Mouse (Mus musculus) embryonic facial prominence, embryonic 11.5 days (tissue): ENCODE data around the gene Topaz1. TPM values are rescaled to one million over a fixed set of nuclear protein-coding genes. Genes with fewer than 3 reads are reported as not detected.
"Not testable (repeated sequence)": the region's sequence is repeated elsewhere in the genome, so short reads cannot be mapped to it uniquely, and the experiment has no call there.

ENCODE experiments used
- ATAC-seq: fragments of 200-750 bp; cut with Nextera tagmentation; replicated peaks from 2 replicates; pipeline ENCODE4 v1.8.0; 2017; ENCODE audit warnings: low read depth; ENCODE audit not compliant: insufficient number of reproducible peaks, low FRiP score, low TSS enrichment
- DNase-seq: peaks from one replicate; pipeline ENCODE4 v3.0.0-alpha.2; 2015; ENCODE audit warnings: low spot score
- H3K27ac ChIP-seq: fragments of 300-500 bp; sonication (generic); replicated peaks from 2 replicates; pipeline ENCODE4 v1.5.1; 2014; ENCODE audit warnings: mild to moderate bottlenecking, low read depth, low read length, control low read depth
- H3K27me3 ChIP-seq: fragments of 300-500 bp; sonication (generic); 2 replicates; pipeline ENCODE4 v1.6.1; 2014; ENCODE audit warnings: mild to moderate bottlenecking, low read length, moderate library complexity, mixed read lengths; ENCODE audit not compliant: control insufficient read depth, insufficient read depth
- H3K36me3 ChIP-seq: fragments of 300-500 bp; sonication (generic); replicated peaks from 2 replicates; pipeline ENCODE4 v1.6.1; 2014; ENCODE audit warnings: low read depth, mild to moderate bottlenecking, low read length, moderate library complexity, mixed read lengths; ENCODE audit not compliant: control insufficient read depth, insufficient read depth
- H3K4me1 ChIP-seq: fragments of 300-500 bp; sonication (generic); 2 replicates; pipeline ENCODE4 v1.6.1; 2014; ENCODE audit warnings: low read length, mixed read lengths; ENCODE audit not compliant: control insufficient read depth, insufficient read depth
- H3K4me2 ChIP-seq: fragments of 300-500 bp; sonication (generic); 2 replicates; pipeline ENCODE4 v1.6.1; 2014; ENCODE audit warnings: low read depth, mild to moderate bottlenecking, control low read depth, low read length, moderate library complexity
- H3K4me3 ChIP-seq: fragments of 300-500 bp; sonication (generic); 2 replicates; pipeline ENCODE4 v1.5.1; 2014; ENCODE audit warnings: low read depth, low read length, control low read depth
- H3K9ac ChIP-seq: fragments of 300-500 bp; sonication (generic); replicated peaks from 2 replicates; pipeline ENCODE4 v1.6.1; 2014; ENCODE audit warnings: mild to moderate bottlenecking, control low read depth, low read length
- H3K9me3 ChIP-seq: fragments of 300-500 bp; sonication (generic); replicated peaks from 2 replicates; pipeline ENCODE4 v1.6.1; 2016; ENCODE audit warnings: mild to moderate bottlenecking, low read length, inconsistent platforms, mixed read lengths; ENCODE audit not compliant: control insufficient read depth
- WGBS: fragments of 180-500 bp; shearing (Covaris S2); extraction: QIAGEN DNeasy Blood & Tissue Kit; methylation state at CpG from one replicate; pipeline ENCODE4 v1.1.7; 2014; 5-methylcytosine and 5-hydroxymethylcytosine counted together
- polyA plus RNA-seq: library from polyadenylated mRNA; unstranded; fragments of >200 nt; fragmentation: Nextera tagmentation; extraction: Ambion mirVana; gene quantifications from 2 replicates; pipeline ENCODE4 v1.2.1, GENCODE M21; 2014

Gene Topaz1
- polyA plus RNA-seq, 1 experiment from 2014 or later, result not detected

DNA sequence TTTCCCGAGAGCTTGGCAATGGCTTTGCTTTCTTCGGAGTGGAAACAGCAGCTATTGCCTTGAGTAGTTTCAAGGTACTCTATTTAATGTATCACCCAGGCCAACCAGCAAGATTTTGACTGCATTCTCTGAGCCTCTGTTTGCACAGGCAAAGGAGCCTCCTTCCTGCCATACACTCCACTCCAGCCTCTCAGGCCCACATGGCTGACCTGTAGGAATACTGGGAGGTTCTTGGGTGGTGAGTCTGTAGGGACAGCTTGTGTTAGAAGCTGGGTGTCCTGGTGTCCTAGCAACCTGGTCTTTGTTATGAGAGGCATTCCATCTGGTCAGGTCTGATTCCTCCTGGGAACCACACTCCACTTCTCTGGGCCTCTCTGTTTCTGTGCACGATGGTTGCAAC is 96.6 kb downstream of the Topaz1 start, which contains the start of gene Gm35549:
Gm35549 (minus strand) TSS at position 276 of the 400 bp plus-strand sequence.
- 83% methylated on average over 3 of the region's 3 CpGs for WGBS
- no peaks in the 10 kb centered on the region for H3K4me1 ChIP-seq
- ATAC-seq (no peak), DNase-seq (no peak)
- H3K4me2 ChIP-seq, result no peak within 1 kb of the TSS
- no peak within 1 kb of the TSS for H3K9ac ChIP-seq
- no peak within 1 kb of the TSS for H3K4me3 ChIP-seq
- no peaks in the 10 kb centered on the region for H3K9me3 ChIP-seq
- H3K27me3 ChIP-seq, result no peaks in the 10 kb centered on the region
- H3K36me3 ChIP-seq, result no peaks in the 10 kb centered on the region
- no peak within 1 kb of the TSS for H3K27ac ChIP-seq

DNA sequence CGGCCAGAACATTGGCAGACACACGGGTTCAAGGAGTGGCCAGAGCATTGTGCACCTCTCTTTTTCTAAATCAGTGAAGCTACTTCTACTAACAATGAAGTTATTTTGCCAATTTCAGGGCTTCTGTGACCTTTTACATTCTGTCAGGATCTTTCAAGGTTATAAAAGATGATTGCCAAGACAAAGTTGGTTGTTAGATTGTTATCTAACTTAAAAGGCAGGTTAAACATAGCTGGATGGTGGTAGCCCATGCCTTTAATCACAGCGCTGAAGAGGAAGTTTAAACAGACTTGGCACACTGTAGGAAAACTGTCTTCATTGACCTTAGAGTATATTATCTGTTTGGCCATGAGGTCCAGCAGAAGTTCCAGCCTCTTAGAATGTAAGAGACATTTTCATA is 98.5 kb downstream of the Topaz1 start:
- WGBS, result 89% methylated on average over 3 of the region's 3 CpGs
- H3K9ac ChIP-seq, result no peak overlapping the region

DNA sequence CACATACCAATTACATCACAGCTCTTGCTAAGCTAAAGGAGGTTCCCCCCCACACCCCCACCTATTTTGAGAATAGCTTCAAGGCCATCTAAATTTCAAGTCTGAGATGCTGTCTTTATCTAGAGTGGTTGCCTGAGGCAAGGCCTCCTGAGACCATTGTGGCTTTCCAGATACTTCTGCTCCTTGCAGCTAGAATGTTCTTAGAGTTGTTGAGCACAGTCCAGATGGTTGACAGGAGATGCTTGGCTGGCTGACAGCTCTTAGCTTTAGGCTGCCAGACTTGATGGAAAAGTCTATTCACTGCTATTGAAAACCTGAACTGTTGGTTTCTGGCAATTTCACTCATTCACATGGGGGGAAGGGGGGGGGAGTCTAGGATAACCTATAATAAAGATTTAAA is 99.0 kb downstream of the Topaz1 start:
- Histone ChIP-seq H3K27ac (no peak overlapping the region), H3K4me1 (no peaks in the 10 kb centered on the region), H3K9me3 (no peaks in the 10 kb centered on the region), H3K27me3 (no peaks in the 10 kb centered on the region), H3K9ac (no peak overlapping the region), H3K36me3 (peaks cover 4% of the 10 kb centered on the region), H3K4me3 (no peak overlapping the region), H3K4me2 (no peak overlapping the region)
- DNase-seq (no peak), ATAC-seq (no peak)

More for the DNA sequence above, 98.5 kb downstream of the Topaz1 start:
- ATAC-seq, result no peak
- no peak for DNase-seq
- Histone ChIP-seq H3K4me1 (no peaks in the 10 kb centered on the region), H3K27me3 (no peaks in the 10 kb centered on the region), H3K4me3 (no peak overlapping the region), H3K9me3 (no peaks in the 10 kb centered on the region), H3K4me2 (no peak overlapping the region), H3K36me3 (peaks cover 4% of the 10 kb centered on the region), H3K27ac (no peak overlapping the region)

DNA sequence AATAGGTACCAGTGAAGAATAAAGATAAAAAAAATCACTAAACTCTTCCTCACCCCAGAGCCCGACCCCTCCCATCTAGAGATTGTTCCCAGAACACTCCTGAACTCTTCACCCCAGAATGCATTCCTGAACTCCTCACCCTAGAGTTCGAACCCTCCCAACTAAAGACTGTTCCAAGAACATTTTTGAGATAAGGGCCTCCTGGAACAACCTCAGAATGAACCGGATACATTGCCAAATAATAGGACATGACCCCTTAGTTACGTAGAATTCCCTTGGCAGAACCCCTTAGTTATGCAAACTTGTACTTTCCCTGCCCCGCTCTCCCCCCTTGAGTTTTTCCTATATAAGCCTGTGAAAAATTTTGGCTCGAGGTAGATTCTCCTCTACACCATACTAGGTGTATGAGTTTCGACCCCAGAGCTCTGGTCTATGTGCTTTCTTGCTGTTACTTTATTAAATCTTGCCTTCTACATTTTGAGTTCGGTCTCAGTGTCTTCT is 100.7 kb downstream of the Topaz1 start:
- not testable (repeated sequence) for H3K27me3 ChIP-seq, H3K4me3 ChIP-seq, H3K27ac ChIP-seq, H3K9ac ChIP-seq, H3K9me3 ChIP-seq, ATAC-seq, H3K4me1 ChIP-seq, DNase-seq, H3K4me2 ChIP-seq
- WGBS, result 93% methylated on average over 7 of the region's 8 CpGs
- H3K36me3 ChIP-seq, result peaks cover 14% of the 10 kb centered on the region

Other genes starting within 250 kb of the Topaz1 start
- 4.9 and 5.8 TPM in 2 replicates for gene Tcaim, start 58.2 kb downstream of the Topaz1 start, polyA plus RNA-seq
- 0.60 and 0.73 TPM in 2 replicates for gene Gm35549, start 96.7 kb downstream of the Topaz1 start, polyA plus RNA-seq
- 67.3 and 70.2 TPM in 2 replicates for gene Zfp445, start 118.7 kb downstream of the Topaz1 start, polyA plus RNA-seq
- 2.0 and 2.8 TPM in 2 replicates for gene Zkscan7, start 138.3 kb downstream of the Topaz1 start, polyA plus RNA-seq
- 31.0 and 32.1 TPM in 2 replicates for gene Zfp105, start 175.7 kb downstream of the Topaz1 start, polyA plus RNA-seq
- gene 1110059G10Rik, start 203.7 kb downstream of the Topaz1 start, polyA plus RNA-seq, result 32.3 and 37.5 TPM in 2 replicates
- 49.4 and 52.5 TPM in 2 replicates for gene Kif15, start 203.7 kb downstream of the Topaz1 start, polyA plus RNA-seq